Mouse (Mus musculus) brown adipose tissue, adult 24 weeks (tissue): ENCODE measurements around the gene Hmx2. TPM values are rescaled to one million over a fixed set of nuclear protein-coding genes. Genes with fewer than 3 reads are reported as not detected.

Experiments used
- H3K27ac ChIP-seq: fragments of 200-500 bp; replicated peaks from 2 replicates; pipeline ENCODE4 v1.5.1; 2012; ENCODE audit warnings: low read depth, mild to moderate bottlenecking, low read length
- H3K4me1 ChIP-seq: fragments of 200-500 bp; 2 replicates; pipeline ENCODE4 v1.6.1; 2012; ENCODE audit warnings: low read length, mixed read lengths; ENCODE audit not compliant: control insufficient read depth, insufficient read depth, insufficient read length
- H3K4me3 ChIP-seq: fragments of 200-500 bp; 2 replicates; pipeline ENCODE4 v1.5.1; 2012; ENCODE audit warnings: low read depth, mild to moderate bottlenecking, low read length, moderate library complexity; ENCODE audit not compliant: insufficient read depth
- polyA plus RNA-seq: library from polyadenylated mRNA; stranded (reverse); fragments of >200 nt; gene quantifications from 2 replicates; pipeline ENCODE4 v1.2.4, GENCODE M21; 2012; ENCODE audit not compliant: missing spikeins, insufficient read depth, insufficient read length

Gene Hmx2
- polyA plus RNA-seq, 1 experiment: not detected

DNA sequence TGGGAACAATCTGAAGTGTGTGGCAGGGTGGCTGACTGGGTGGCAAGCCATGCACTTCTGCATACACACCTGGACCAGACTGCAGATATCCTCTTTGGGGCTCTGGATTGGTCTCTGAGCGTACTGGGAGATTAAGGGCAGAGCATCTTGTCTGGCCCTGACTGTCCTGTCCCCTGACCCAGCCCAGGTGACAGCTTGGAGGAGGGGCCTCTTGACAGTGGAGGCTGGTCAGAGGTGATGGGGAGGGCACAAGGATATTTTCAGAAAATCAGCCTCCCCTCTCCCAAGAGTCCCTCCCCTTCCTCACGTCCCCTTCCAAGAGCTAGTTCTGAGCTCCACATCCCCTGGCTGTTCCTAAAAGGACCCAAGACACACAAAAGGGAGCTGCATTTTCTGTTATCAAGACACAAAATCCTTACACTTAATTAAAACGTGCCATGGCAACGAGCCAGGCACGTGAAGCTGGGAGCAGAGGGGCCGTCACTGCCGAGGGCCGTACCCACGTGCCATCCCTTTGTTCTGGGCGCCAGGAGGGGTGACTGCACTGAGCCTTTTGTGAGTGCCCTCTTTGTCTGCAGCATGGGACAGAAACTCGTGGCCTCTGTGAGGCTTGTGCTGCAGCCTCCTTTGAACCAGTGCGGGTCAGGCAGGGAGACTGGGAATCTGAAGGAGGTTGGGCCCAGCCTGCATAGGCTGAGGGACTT lies 49.4 kb downstream of the Hmx2 start:
- H3K4me1 ChIP-seq: no peaks in the 10 kb centered on the region
- H3K27ac ChIP-seq: no peak overlapping the region
- H3K4me3 ChIP-seq: no peak overlapping the region

DNA sequence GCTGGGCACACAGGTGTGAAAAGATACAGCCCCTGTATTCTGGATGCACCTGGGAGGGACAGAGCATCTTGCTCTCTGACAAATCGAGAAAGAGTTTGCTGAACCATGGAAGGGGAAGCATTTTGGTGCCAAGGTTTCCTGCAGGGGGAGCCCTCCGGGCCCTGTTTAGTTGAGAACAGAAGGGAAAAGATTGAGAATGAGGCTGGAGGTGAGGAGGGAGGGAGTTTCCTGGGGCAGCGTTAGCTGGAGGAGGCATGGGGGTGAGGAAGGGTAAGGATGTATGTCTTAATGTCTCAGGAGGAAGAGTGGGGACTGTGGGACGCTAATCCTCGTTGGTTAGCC lies 49.9 kb downstream of the Hmx2 start:
- Histone ChIP-seq H3K4me3 (no peak overlapping the region), H3K4me1 (no peaks in the 10 kb centered on the region), H3K27ac (no peak overlapping the region)

DNA sequence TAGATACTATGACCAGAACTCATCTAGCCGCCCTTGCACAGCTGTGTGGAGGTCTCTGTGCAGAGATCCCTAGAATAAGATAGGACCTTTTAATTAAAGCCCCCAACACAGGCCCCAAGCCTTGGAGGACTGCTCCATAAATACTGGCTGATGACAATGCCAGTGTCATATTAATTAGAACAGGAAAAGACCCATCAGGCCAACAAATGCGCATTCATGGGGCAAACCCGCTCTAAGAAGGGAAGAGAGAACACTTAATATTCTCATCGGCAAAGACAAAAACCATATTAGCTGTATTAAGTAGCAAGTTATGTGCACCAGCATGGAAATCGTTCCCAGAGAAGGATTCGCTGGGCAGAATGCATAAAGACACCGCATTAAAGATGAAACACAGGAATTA lies 53.5 kb downstream of the Hmx2 start:
- Histone ChIP-seq H3K4me3 (no peak overlapping the region), H3K4me1 (no peaks in the 10 kb centered on the region), H3K27ac (no peak overlapping the region)

DNA sequence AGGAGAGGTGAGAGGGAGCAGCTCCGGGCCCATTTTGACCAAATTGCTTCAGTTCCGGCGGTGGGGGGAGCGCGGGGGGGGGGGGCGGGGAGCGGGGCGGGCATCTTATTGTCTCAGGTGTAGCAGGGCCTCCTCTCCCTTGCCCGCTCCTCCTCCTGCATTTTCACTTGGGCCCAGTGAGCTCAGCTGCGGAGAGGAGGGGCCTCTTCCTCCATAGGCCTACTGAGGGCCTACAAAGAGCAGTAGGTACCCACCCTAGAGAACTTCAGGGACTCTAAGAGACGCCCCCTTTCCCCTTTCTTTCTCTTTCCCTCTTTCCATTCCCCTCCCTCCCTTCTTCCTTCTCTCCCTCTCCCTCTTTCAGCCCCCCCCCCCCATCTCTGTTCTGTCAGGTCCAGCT lies 54.6 kb downstream of the Hmx2 start:
- Histone ChIP-seq H3K4me1 (no peaks in the 10 kb centered on the region), H3K27ac (no peak overlapping the region), H3K4me3 (no peak overlapping the region)

DNA sequence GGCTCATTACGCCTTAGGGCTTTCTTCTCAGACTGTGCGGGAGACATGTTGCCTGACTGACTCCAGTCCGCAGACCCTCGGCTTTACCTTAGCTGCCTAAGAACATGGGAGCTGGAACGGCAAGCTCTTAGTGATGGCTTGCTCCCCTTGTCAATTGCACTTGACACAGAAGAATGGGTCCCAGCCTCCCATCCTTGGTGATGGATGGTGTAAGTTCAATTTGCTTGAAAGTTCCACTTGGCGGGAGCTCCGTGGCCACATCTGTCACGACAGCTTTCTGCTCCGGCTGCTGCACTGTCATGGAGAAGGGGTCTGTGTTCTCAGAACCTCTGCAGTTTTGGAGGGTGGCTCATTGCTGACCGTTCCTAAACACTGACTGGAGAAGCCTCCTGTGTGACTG lies 56.4 kb downstream of the Hmx2 start:
- Histone ChIP-seq H3K27ac (no peak overlapping the region), H3K4me1 (no peaks in the 10 kb centered on the region), H3K4me3 (no peak overlapping the region)

DNA sequence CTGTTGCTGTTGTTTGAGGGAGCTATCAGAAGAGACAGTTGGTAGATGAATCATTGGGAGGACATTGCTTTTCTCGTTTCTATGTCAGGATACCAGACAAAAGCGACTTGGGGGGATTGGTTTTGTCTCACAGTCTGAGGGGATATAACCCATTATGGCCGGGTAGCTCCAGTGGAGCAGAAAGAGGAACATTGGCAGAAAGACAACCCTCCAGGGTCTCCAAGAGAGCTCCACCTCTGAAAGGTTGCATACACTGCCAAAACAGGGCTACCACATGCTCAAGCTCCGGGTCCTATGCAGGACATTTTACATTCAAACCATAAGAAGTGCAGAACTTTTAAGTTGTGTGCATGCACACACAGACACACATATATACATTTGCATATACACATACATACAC lies 56.9 kb downstream of the Hmx2 start:
- Histone ChIP-seq H3K4me1 (no peaks in the 10 kb centered on the region), H3K27ac (no peak overlapping the region), H3K4me3 (no peak overlapping the region)

Other genes with a start within 250 kb of the Hmx2 start
- not detected in 2 replicates for gene Cuzd1, start 226.5 kb upstream of the Hmx2 start, polyA plus RNA-seq
- not detected in 2 replicates for gene Fam24b, start 219.3 kb upstream of the Hmx2 start, polyA plus RNA-seq
- not detected in 2 replicates for gene Fam24a, start 214.9 kb upstream of the Hmx2 start, polyA plus RNA-seq
- 7.6 and 11.7 TPM in 2 replicates for gene 2310057M21Rik, start 186.0 kb upstream of the Hmx2 start, polyA plus RNA-seq
- gene Pstk, start 177.6 kb upstream of the Hmx2 start, polyA plus RNA-seq: 58.6 and 109 TPM in 2 replicates
- 12.8 and 16.4 TPM in 2 replicates for gene Ikzf5, start 138.3 kb upstream of the Hmx2 start, polyA plus RNA-seq
- gene Acadsb, start 138.2 kb upstream of the Hmx2 start, polyA plus RNA-seq: 240 and 287 TPM in 2 replicates
- not detected in 2 replicates for gene Hmx3, start 5.9 kb upstream of the Hmx2 start, polyA plus RNA-seq
- gene Bub3, start 11.4 kb downstream of the Hmx2 start, polyA plus RNA-seq: 28.4 and 36.7 TPM in 2 replicates